Mouse (Mus musculus): Measurements from ENCODE around the gene Nppa. TPM values are rescaled to one million over a fixed set of nuclear protein-coding genes. Genes with fewer than 3 reads are reported as not detected.

Gene Nppa
- not detected for polyA plus RNA-seq (2014; fragmentation: Illumina TruSeq; extraction: RNeasy Lipid Tissue Mini Kit (QIAGEN cat#74804); ENCODE audit: low read depth, low replicate concordance)

DNA sequence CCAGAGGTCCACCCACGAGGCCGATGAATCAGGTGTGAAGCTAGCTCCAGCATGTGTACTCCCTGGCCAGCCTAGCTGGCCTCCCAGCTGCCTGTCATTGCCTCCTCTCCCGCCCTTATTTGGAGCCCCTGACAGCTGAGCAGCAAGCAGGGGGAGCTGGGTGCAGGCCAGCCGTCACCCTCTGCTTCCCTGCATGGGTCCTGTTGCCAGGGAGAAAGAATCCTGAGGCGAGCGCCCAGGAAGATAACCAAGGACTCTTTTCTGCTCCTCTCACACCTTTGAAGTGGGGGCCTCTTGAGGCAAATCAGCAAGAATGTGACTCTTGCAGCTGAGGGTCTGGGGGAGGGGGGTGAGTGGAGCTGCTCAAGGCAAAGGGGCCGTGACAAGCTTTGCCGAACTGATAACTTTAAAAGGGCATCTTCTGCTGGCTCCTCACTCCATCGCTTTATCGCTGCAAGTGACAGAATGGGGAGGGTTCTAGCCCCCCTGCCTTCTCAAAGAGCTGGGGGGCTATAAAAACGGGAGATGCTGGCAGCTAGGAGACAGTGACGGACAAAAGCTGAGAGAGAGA is at the start of gene Nppa:
Gene Nppa, plus strand, starts transcription at position 521 of the 571 bp plus-strand sequence.

DNA sequence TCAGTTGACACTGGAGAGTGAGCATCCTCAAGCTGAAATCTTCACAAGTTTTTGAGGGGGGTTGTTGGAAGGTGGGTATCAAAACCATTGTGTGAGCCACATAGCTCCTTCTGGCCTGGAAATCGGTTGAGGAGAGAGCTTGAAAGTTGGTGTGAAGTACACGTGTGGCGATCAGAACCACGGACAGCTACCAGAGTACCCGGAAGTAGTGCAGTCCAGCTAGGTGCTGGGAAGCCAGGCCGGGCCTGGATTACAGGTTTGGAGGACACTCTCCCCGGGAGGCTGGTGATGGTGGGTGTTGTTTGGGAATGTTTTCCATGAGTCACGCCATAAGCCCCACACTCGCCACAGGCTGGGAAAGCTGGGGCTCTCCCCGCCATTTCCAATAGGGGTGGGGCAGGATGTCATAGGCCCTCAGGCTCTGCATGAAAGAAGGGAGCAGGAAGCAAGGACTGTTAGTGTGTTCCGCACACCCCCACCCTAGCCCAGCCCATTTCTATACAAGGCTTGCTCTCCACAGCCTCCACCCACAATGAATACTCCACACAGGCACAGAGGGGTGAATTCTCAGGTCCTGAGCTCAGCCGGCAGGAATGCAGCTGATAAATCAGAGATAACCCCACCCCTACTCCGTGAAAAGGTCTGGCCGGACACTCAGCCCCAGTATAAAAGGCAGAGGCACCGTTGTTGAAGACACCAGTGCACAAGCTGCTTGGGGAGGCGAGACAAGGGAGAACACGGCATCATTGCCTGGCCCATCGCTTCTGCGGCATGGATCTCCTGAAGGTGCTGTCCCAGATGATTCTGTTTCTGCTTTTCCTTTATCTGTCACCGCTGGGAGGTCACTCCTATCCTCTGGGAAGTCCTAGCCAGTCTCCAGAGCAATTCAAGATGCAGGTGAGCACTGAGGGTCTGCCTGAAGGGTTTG is 15.1 kb upstream of the Nppa start, which contains the start of gene Nppb:
Gene Nppb, plus strand, starts transcription at position 584 of the 928 bp plus-strand sequence.

DNA sequence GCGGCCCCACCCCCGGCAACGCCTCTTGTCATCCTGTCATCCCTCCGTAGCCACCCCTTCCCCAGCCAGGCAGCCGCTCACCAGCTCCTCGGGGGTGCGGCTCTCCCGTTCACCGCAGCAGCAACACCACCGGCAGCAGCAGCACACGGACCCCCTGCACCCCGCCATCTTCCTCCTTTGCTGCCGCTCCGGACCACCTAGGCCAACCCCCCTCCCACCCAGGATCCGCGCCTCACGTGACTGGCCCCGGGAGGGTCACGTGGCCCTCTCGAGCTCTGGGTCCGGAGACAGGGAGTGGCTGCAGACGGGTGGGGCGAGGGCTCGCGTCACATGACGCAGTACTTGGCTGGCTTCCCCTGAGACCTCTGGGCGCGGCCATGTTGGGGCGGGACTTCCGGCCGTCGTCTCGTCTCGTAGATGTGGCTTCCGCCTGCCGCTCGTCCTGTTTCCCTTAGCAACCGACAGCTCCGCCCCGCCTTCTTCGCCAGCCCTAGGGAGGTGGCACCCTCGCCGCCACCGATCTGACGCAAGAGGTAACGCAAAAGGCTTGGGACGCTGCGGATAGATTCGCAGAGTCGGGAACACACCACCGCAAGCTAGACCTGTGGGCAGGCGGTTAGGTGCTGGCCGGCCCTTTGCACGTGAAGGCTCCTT is 38.2 kb downstream of the Nppa start, which contains the start of the genes Clcn6 and Mthfr:
Gene Clcn6, minus strand, starts transcription at position 222 of the 654 bp plus-strand sequence.
Gene Mthfr, plus strand, starts transcription at position 478 of the 654 bp plus-strand sequence.

Other genes starting within 250 kb of the Nppa start
- gene Zfp984, start 190.9 kb upstream of the Nppa start, polyA plus RNA-seq (2014; fragmentation: Illumina TruSeq; extraction: RNeasy Lipid Tissue Mini Kit (QIAGEN cat#74804); ENCODE audit: low read depth, low replicate concordance), result 82.4 TPM
- gene Zfp933, start 152.4 kb upstream of the Nppa start, polyA plus RNA-seq (2014; fragmentation: Illumina TruSeq; extraction: RNeasy Lipid Tissue Mini Kit (QIAGEN cat#74804); ENCODE audit: low read depth, low replicate concordance), result 122 TPM
- 0.87 TPM for gene Miip, start 131.9 kb upstream of the Nppa start, polyA plus RNA-seq (2014; fragmentation: Illumina TruSeq; extraction: RNeasy Lipid Tissue Mini Kit (QIAGEN cat#74804); ENCODE audit: low read depth, low replicate concordance)
- gene Fv1, start 131.7 kb upstream of the Nppa start, polyA plus RNA-seq (2014; fragmentation: Illumina TruSeq; extraction: RNeasy Lipid Tissue Mini Kit (QIAGEN cat#74804); ENCODE audit: low read depth, low replicate concordance), result 9.5 TPM
- gene Mfn2, start 96.0 kb upstream of the Nppa start, polyA plus RNA-seq (2014; fragmentation: Illumina TruSeq; extraction: RNeasy Lipid Tissue Mini Kit (QIAGEN cat#74804); ENCODE audit: low read depth, low replicate concordance), result 39.7 TPM
- gene Plod1, start 64.0 kb upstream of the Nppa start, polyA plus RNA-seq (2014; fragmentation: Illumina TruSeq; extraction: RNeasy Lipid Tissue Mini Kit (QIAGEN cat#74804); ENCODE audit: low read depth, low replicate concordance), result 2.9 TPM
- gene 2510039O18Rik, start 59.8 kb upstream of the Nppa start, polyA plus RNA-seq (2014; fragmentation: Illumina TruSeq; extraction: RNeasy Lipid Tissue Mini Kit (QIAGEN cat#74804); ENCODE audit: low read depth, low replicate concordance), result 10.7 TPM
- not detected for gene Nppb, start 14.9 kb upstream of the Nppa start, polyA plus RNA-seq (2014; fragmentation: Illumina TruSeq; extraction: RNeasy Lipid Tissue Mini Kit (QIAGEN cat#74804); ENCODE audit: low read depth, low replicate concordance)
- 4.0 TPM for gene Clcn6, start 38.1 kb downstream of the Nppa start, polyA plus RNA-seq (2014; fragmentation: Illumina TruSeq; extraction: RNeasy Lipid Tissue Mini Kit (QIAGEN cat#74804); ENCODE audit: low read depth, low replicate concordance)
- gene Mthfr, start 38.4 kb downstream of the Nppa start, polyA plus RNA-seq (2014; fragmentation: Illumina TruSeq; extraction: RNeasy Lipid Tissue Mini Kit (QIAGEN cat#74804); ENCODE audit: low read depth, low replicate concordance), result 3.4 TPM
- gene Agtrap, start 87.3 kb downstream of the Nppa start, polyA plus RNA-seq (2014; fragmentation: Illumina TruSeq; extraction: RNeasy Lipid Tissue Mini Kit (QIAGEN cat#74804); ENCODE audit: low read depth, low replicate concordance), result 36.6 TPM
- gene Mad2l2, start 129.7 kb downstream of the Nppa start, polyA plus RNA-seq (2014; fragmentation: Illumina TruSeq; extraction: RNeasy Lipid Tissue Mini Kit (QIAGEN cat#74804); ENCODE audit: low read depth, low replicate concordance), result 3.6 TPM
- not detected for gene Draxin, start 130.0 kb downstream of the Nppa start, polyA plus RNA-seq (2014; fragmentation: Illumina TruSeq; extraction: RNeasy Lipid Tissue Mini Kit (QIAGEN cat#74804); ENCODE audit: low read depth, low replicate concordance)
- 1.3 TPM for gene Fbxo6, start 151.4 kb downstream of the Nppa start, polyA plus RNA-seq (2014; fragmentation: Illumina TruSeq; extraction: RNeasy Lipid Tissue Mini Kit (QIAGEN cat#74804); ENCODE audit: low read depth, low replicate concordance)
- gene Fbxo44, start 159.8 kb downstream of the Nppa start, polyA plus RNA-seq (2014; fragmentation: Illumina TruSeq; extraction: RNeasy Lipid Tissue Mini Kit (QIAGEN cat#74804); ENCODE audit: low read depth, low replicate concordance), result 1.2 TPM
- not detected for gene Fbxo2, start 159.9 kb downstream of the Nppa start, polyA plus RNA-seq (2014; fragmentation: Illumina TruSeq; extraction: RNeasy Lipid Tissue Mini Kit (QIAGEN cat#74804); ENCODE audit: low read depth, low replicate concordance)